Mouse (Mus musculus) small intestine, adult 2 months (tissue): ENCODE results near the gene Trim11. TPM values are rescaled to one million over a fixed set of nuclear protein-coding genes. Genes with fewer than 3 reads are reported as not detected.
A peak's percentile ranks its signal among the peaks of the same experiment; 100 is the strongest.

ENCODE experiments used
- H3K27ac ChIP-seq: fragments of 200-500 bp; 2 replicates; pipeline ENCODE4 v1.5.1; 2012; ENCODE audit warnings: low read depth, low read length, control low read depth, inconsistent platforms; ENCODE audit not compliant: insufficient read depth
- H3K27me3 ChIP-seq: fragments of 200-500 bp; 2 replicates; pipeline ENCODE4 v1.6.1; 2012; ENCODE audit warnings: mild to moderate bottlenecking, moderate library complexity, low read length, inconsistent platforms; ENCODE audit not compliant: control insufficient read depth, insufficient read depth
- H3K36me3 ChIP-seq: fragments of 200-500 bp; 2 replicates; pipeline ENCODE4 v1.6.1; 2012; ENCODE audit warnings: mild to moderate bottlenecking, low read length, control low read depth, inconsistent platforms; ENCODE audit not compliant: control insufficient read depth, insufficient read depth
- H3K4me1 ChIP-seq: fragments of 200-500 bp; 2 replicates; pipeline ENCODE4 v1.6.1; 2012; ENCODE audit warnings: low read length, inconsistent platforms, mixed read lengths; ENCODE audit not compliant: control insufficient read depth, insufficient read depth, insufficient read length
- H3K4me3 ChIP-seq: fragments of 200-500 bp; 2 replicates; pipeline ENCODE4 v1.5.1; 2012; ENCODE audit warnings: low read depth, mild to moderate bottlenecking, control low read depth, inconsistent platforms, low read length, moderate library complexity
- CTCF ChIP-seq: fragments of 200-500 bp; IDR thresholded peaks from 2 replicates; pipeline ENCODE4 v1.5.1; 2012; ENCODE audit warnings: low read depth, mild to moderate bottlenecking, control low read depth, inconsistent platforms, low read length, moderate library complexity, mixed read lengths; ENCODE audit not compliant: insufficient replicate concordance, insufficient read length; ENCODE audit errors: extremely low read depth
- POLR2A ChIP-seq: fragments of 200-500 bp; IDR thresholded peaks from 2 replicates; pipeline ENCODE4 v1.6.1; 2012; ENCODE audit warnings: low read depth, mild to moderate bottlenecking, control low read depth, inconsistent platforms, low read length, moderate library complexity
- WGBS: fragments of 180-500 bp; shearing (Covaris S2); methylation state at CpG from one replicate; pipeline ENCODE4 v1.1.7; 2018; 5-methylcytosine and 5-hydroxymethylcytosine counted together
- polyA plus RNA-seq: library from polyadenylated mRNA; depleted of rRNA; stranded (reverse); fragments of >200 nt; gene quantifications from 2 replicates; pipeline ENCODE4 v1.2.3, GENCODE M21; 2012; rRNA removed

Gene Trim11
- polyA plus RNA-seq: 15.4 and 22.6 TPM in 2 replicates

- peak within 1 kb of the TSS; percentile 97 for H3K4me3 ChIP-seq
- peaks cover 12% of the 10 kb centered on the region for H3K36me3 ChIP-seq
Observed at GRCm38 (mm10) chr11:58978027-58978705, at the start of gene Trim11. Trim11 (plus strand) TSS chr11:58978093.

DNA sequence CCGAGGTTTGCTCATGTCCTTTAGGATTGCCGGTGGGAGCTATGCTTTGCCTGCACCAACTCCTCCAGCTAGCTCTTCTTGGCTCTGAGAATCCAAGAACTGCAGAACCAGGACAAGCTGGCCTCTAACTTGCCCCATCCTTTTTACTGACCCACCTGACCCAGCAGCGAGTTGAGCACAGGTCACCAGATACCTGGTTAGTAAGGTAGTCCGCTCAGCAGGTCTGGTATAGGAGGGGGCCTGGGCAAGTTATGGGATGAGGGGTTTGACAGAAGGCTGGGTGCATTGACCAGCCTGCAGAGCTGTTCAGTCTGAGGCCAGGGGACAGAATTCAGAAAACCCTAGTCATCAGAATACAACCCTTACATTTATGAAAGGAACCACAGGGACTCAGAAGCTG lies 48.8 kb upstream of the Trim11 start:
- no peak for TF ChIP-seq CTCF
- TF ChIP-seq POLR2A: no peak
- Histone ChIP-seq H3K4me3 (no peak overlapping the region), H3K27ac (no peak overlapping the region), H3K27me3 (no peaks in the 10 kb centered on the region), H3K4me1 (peaks cover 19% of the 10 kb centered on the region; the same call in 1 of the 2 replicates), H3K36me3 (peaks cover 20% of the 10 kb centered on the region)
- 79% methylated on average over 4 of the region's 4 CpGs for WGBS

More at GRCm38 (mm10) chr11:58978027-58978705, at the start of gene Trim11:
- WGBS: under 1% methylated on average over 64 of the region's 64 CpGs
- Histone ChIP-seq H3K4me1 (peaks cover 27% of the 10 kb centered on the region), H3K27me3 (no peaks in the 10 kb centered on the region), H3K27ac (peak within 1 kb of the TSS; percentile 86)
- peak; percentile 16; the same call in 1 of the 2 replicates for TF ChIP-seq CTCF
- TF ChIP-seq POLR2A: peak; percentile 68; the same call in 1 of the 2 replicates

GRCm38 (mm10) chr11:58929641-58930040 lies 48.3 kb upstream of the Trim11 start:
- Histone ChIP-seq H3K27ac (no peak overlapping the region), H3K27me3 (no peaks in the 10 kb centered on the region), H3K4me1 (peaks cover 19% of the 10 kb centered on the region; the same call in 1 of the 2 replicates), H3K4me3 (no peak overlapping the region), H3K36me3 (peaks cover 24% of the 10 kb centered on the region)
- TF ChIP-seq CTCF: no peak
- no peak for TF ChIP-seq POLR2A
- WGBS: 23% methylated on average over 3 of the region's 3 CpGs

DNA sequence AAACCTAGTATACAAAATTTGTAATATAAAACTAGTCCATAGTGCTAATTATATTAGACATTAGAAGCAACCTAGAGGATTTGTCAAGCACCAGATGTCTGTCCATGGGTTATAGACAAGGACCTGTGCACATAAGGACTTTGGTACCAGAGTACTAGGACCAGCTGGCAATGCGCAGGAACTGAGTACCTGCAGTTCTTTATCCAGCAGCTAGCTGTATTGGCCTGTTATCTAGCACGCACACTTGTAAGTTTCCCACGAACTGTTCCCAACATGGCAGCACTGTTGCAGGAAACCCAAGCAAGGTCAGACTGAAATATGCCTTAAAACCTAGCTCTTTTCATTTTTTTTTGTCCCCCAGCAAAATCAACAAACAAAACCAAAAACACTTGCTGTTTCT lies 47.6 kb upstream of the Trim11 start:
- Histone ChIP-seq H3K4me3 (no peak overlapping the region), H3K27me3 (no peaks in the 10 kb centered on the region), H3K36me3 (peaks cover 24% of the 10 kb centered on the region), H3K4me1 (peaks cover 19% of the 10 kb centered on the region; the same call in 1 of the 2 replicates), H3K27ac (no peak overlapping the region)
- TF ChIP-seq CTCF (no peak), POLR2A (no peak)
- 78% methylated on average over 3 of the region's 3 CpGs for WGBS

DNA sequence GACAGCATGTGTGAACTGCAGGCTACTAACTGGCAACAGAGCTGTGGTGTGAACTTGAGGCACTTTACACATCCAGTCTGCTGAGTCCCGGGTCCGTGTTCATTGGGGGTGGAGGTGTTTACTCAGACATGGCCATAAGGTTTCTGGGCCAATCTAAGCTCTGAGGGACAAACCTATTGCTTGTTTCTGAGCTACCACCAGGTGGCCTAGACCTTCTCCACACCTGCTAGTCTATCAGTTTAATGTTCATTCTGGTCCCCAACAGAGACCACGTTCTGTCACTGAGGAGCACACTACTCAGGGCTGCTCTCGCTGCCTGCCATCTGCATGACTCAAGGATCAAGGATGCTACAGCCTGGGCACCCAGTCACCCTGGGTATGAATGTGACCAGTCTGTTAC lies 46.3 kb upstream of the Trim11 start:
- TF ChIP-seq POLR2A: no peak
- TF ChIP-seq CTCF: 0 out of 2 replicates have a peak, but pooled peaks have one; percentile 5
- WGBS: 45% methylated on average over 4 of the region's 4 CpGs
- Histone ChIP-seq H3K27ac (no peak overlapping the region), H3K4me3 (no peak overlapping the region), H3K36me3 (peaks cover 31% of the 10 kb centered on the region), H3K4me1 (peaks cover 19% of the 10 kb centered on the region; the same call in 1 of the 2 replicates), H3K27me3 (no peaks in the 10 kb centered on the region)

GRCm38 (mm10) chr11:58937909-58938308 lies 40.0 kb upstream of the Trim11 start:
- Histone ChIP-seq H3K4me3 (peak overlapping the region; percentile 78), H3K36me3 (peaks cover 24% of the 10 kb centered on the region), H3K27me3 (no peaks in the 10 kb centered on the region), H3K4me1 (peaks cover 12% of the 10 kb centered on the region; the same call in 1 of the 2 replicates), H3K27ac (0 out of 2 replicates have a peak overlapping the region, but pooled peaks have one; percentile 74)
- WGBS: 2% methylated on average over 13 of the region's 13 CpGs
- TF ChIP-seq POLR2A (no peak), CTCF (no peak)

GRCm38 (mm10) chr11:58938322-58939087 lies 39.4 kb upstream of the Trim11 start, which contains the start of gene Rnf187:
Rnf187 (minus strand) TSS chr11:58938916.
- Histone ChIP-seq H3K36me3 (peaks cover 18% of the 10 kb centered on the region), H3K27ac (peak within 1 kb of the TSS; percentile 74), H3K4me3 (peak within 1 kb of the TSS; percentile 78), H3K27me3 (no peaks in the 10 kb centered on the region), H3K4me1 (peaks cover 12% of the 10 kb centered on the region; the same call in 1 of the 2 replicates)
- TF ChIP-seq CTCF: no peak
- peak; percentile 85 for TF ChIP-seq POLR2A
- WGBS: under 1% methylated on average over 95 of the region's 95 CpGs
